Mouse (Mus musculus) CH12.LX (cell line): ENCODE data around the gene Shisa8. TPM values are rescaled to one million over a fixed set of nuclear protein-coding genes. Genes with fewer than 3 reads are reported as not detected.

Experiments
- DNase-seq: peaks from one replicate; pipeline ENCODE4 v3.0.0-alpha.2; 2013; ENCODE audit errors: extremely low read depth
- H3K27ac ChIP-seq: 2 replicates; pipeline ENCODE4 v1.5.1; 2012; ENCODE audit warnings: low read depth, mild to moderate bottlenecking, control low read depth, moderate library complexity; ENCODE audit not compliant: insufficient read depth
- H3K27me3 ChIP-seq: replicated peaks from 2 replicates; pipeline ENCODE3; 2012; ENCODE audit warnings: inconsistent platforms
- H3K36me3 ChIP-seq, 2 experiments: replicated peaks in 1 of 2; 2 replicates each; pipeline versions ENCODE3 to v1.6.1; 2012; ENCODE audit warnings: inconsistent platforms in 1 of 2, low read length in 1 of 2, mild to moderate bottlenecking in 1 of 2, mixed read lengths in 1 of 2, moderate library complexity in 1 of 2; ENCODE audit not compliant: control insufficient read depth in 1 of 2, insufficient read depth in 1 of 2
- H3K4me1 ChIP-seq, 2 experiments: 2 replicates each; pipeline ENCODE4 v1.6.1; 2012; ENCODE audit warnings: inconsistent platforms in 1 of 2, moderate library complexity in 1 of 2; ENCODE audit not compliant: insufficient read depth in 2 of 2, control insufficient read depth in 1 of 2
- H3K4me2 ChIP-seq: 2 replicates; pipeline ENCODE4 v1.6.1; 2012; ENCODE audit warnings: low read depth, mild to moderate bottlenecking, control low read depth; ENCODE audit not compliant: poor library complexity, insufficient read depth, severe bottlenecking
- H3K4me3 ChIP-seq, 3 experiments: fragments of 150-350 bp in 1 of 3; sonication (generic) in 1 of 3; replicated peaks in 1 of 3; 2 replicates each; pipeline versions ENCODE3 to v1.5.1; 2011 to 2012; ENCODE audit warnings: low read depth in 2 of 3, low read length in 2 of 3, mild to moderate bottlenecking in 2 of 3, moderate library complexity in 2 of 3, control low read depth in 1 of 3, improper control_type of control experiment in 1 of 3, inconsistent platforms in 1 of 3, mixed read lengths in 1 of 3; ENCODE audit not compliant: poor library complexity in 1 of 3
- H3K79me2 ChIP-seq: replicated peaks from 2 replicates; pipeline ENCODE4 v1.6.1; 2012; ENCODE audit warnings: mild to moderate bottlenecking, moderate library complexity; ENCODE audit not compliant: control insufficient read depth, poor library complexity, insufficient read depth, severe bottlenecking; ENCODE audit errors: extremely low read depth
- H3K9ac ChIP-seq: 2 replicates; pipeline ENCODE4 v1.6.1; 2012; ENCODE audit warnings: low read depth, mild to moderate bottlenecking, control low read depth, moderate library complexity; ENCODE audit not compliant: insufficient read depth
- H3K9me3 ChIP-seq: replicated peaks from 2 replicates; pipeline ENCODE3; 2012; ENCODE audit warnings: low read length, inconsistent platforms, mixed read lengths
- CHD2 ChIP-seq: IDR thresholded peaks from 2 replicates; pipeline ENCODE4 v1.6.1; 2011; ENCODE audit warnings: low read length, improper control_type of control experiment
- CTCF ChIP-seq, 2 experiments: IDR thresholded peaks in 1 of 2; conservative IDR thresholded peaks in 1 of 2; 2 replicates each; pipeline ENCODE4 v1.5.1; 2011 to 2012; ENCODE audit warnings: low read depth in 2 of 2, low read length in 2 of 2, improper control_type of control experiment in 1 of 2, inconsistent platforms in 1 of 2, mild to moderate bottlenecking in 1 of 2, moderate library complexity in 1 of 2
- ELF1 ChIP-seq: IDR thresholded peaks from 2 replicates; pipeline ENCODE4 v1.6.1; 2014; ENCODE audit warnings: low read depth, mild to moderate bottlenecking, inconsistent platforms, low read length, improper control_type of control experiment
- EP300 ChIP-seq: IDR thresholded peaks from 2 replicates; pipeline ENCODE4 v1.6.1; 2011; ENCODE audit warnings: low read length, improper control_type of control experiment
- HCFC1 ChIP-seq: IDR thresholded peaks from 2 replicates; pipeline ENCODE4 v1.6.1; 2012; ENCODE audit warnings: low read depth, mild to moderate bottlenecking, inconsistent platforms, low read length, improper control_type of control experiment
- IRF4 ChIP-seq: IDR thresholded peaks from 2 replicates; pipeline ENCODE4 v1.6.1; 2014; ENCODE audit warnings: low read depth, mild to moderate bottlenecking, inconsistent platforms, low read length, improper control_type of control experiment
- JUND ChIP-seq: conservative IDR thresholded peaks from 2 replicates; pipeline ENCODE4 v1.6.1; 2011; ENCODE audit warnings: low read depth, low read length, improper control_type of control experiment
- MAX ChIP-seq: IDR thresholded peaks from 2 replicates; pipeline ENCODE4 v1.6.1; 2011; ENCODE audit warnings: low read length, improper control_type of control experiment
- TBP ChIP-seq: conservative IDR thresholded peaks from 2 replicates; pipeline ENCODE4 v1.6.1; 2011; ENCODE audit warnings: low read depth, low read length, improper control_type of control experiment
- USF1 ChIP-seq: IDR thresholded peaks from 2 replicates; pipeline ENCODE4 v1.6.1; 2014; ENCODE audit warnings: low read depth, mild to moderate bottlenecking, inconsistent platforms, low read length, improper control_type of control experiment
- USF2 ChIP-seq: conservative IDR thresholded peaks from 2 replicates; pipeline ENCODE4 v1.6.1; 2011; ENCODE audit warnings: low read depth, low read length, improper control_type of control experiment
- ZMIZ1 ChIP-seq: IDR thresholded peaks from 2 replicates; pipeline ENCODE4 v1.6.1; 2012; ENCODE audit warnings: low read depth, mild to moderate bottlenecking, inconsistent platforms, low read length, improper control_type of control experiment
- dilution Hi-C: fragments of 300-500 bp; cut with MboI; formaldehyde crosslinking; loops from 2 replicates; pipeline ENCODE4 v1.14.3; 2020; ENCODE audit warnings: low sequenced_read_pairs; ENCODE audit not compliant: extremely low pct_unique_long_range_greater_than_20kb, extremely low pct_ligation_motif_present
- in situ Hi-C: fragments of 300-500 bp; cut with MboI; formaldehyde crosslinking; loops from 3 replicates; pipeline ENCODE4 v1.14.3; 2019; ENCODE audit warnings: low sequenced_read_pairs, low pct_ligation_motif_present, low pct_unique_long_range_greater_than_20kb, mixed read lengths
- polyA plus RNA-seq: library from polyadenylated mRNA; unstranded; fragments of >175 nt; gene quantifications from 2 replicates; pipeline ENCODE4 v1.2.1, GENCODE M21; 2012; ENCODE audit warnings: low read depth; ENCODE audit not compliant: insufficient read length
- total RNA-seq, 2 experiments: library from RNA; depleted of rRNA; stranded (reverse); fragments of 300-350 nt in 1 of 2; fragments of >200 nt in 1 of 2; gene quantifications; 2 replicates each; pipeline ENCODE4 v1.2.3; 2012 to 2014

Gene Shisa8
- total and polyA plus RNA-seq, 3 experiments: 83.4 to 159 (median 103) TPM

GRCm38 (mm10) chr15:82172648-82173047 lies 40.0 kb downstream of the Shisa8 start:
- Histone ChIP-seq H3K79me2 (peaks cover 28% of the 10 kb centered on the region), H3K4me2 (no peak overlapping the region), H3K36me3 (peaks cover 71 to 97% of the 10 kb centered on the region in 2 experiments), H3K9me3 (no peaks in the 10 kb centered on the region)
- dilution Hi-C loops: no loop called here
- no peak for TF ChIP-seq USF1
- TF ChIP-seq MAX: no peak
- no peak for TF ChIP-seq CTCF (conservative IDR thresholded peaks at IDR 0.05 in 1 of 2, IDR thresholded peaks at IDR 0.05 in 1 of 2; ENCODE audit: low read depth in 2 of 2, low read length in 2 of 2)
- no peak for TF ChIP-seq IRF4
- no peak for TF ChIP-seq ELF1
- TF ChIP-seq CHD2: no peak
- TF ChIP-seq, all 38 proteins: peak for 0
- peaks cover 9 to 17% of the 10 kb centered on the region in 2 experiments for H3K4me1 ChIP-seq
- in situ Hi-C loops: no loop called here
- H3K4me3 ChIP-seq: no peak overlapping the region
- H3K27me3 ChIP-seq: no peaks in the 10 kb centered on the region
- no peak overlapping the region for H3K9ac ChIP-seq
- H3K27ac ChIP-seq: no peak overlapping the region
- DNase-seq: no peak

GRCm38 (mm10) chr15:82170437-82171377 lies 41.9 kb downstream of the Shisa8 start:
- Histone ChIP-seq H3K9ac (no peak overlapping the region), H3K27me3 (no peaks in the 10 kb centered on the region), H3K9me3 (no peaks in the 10 kb centered on the region), H3K36me3 (peaks cover 53 to 79% of the 10 kb centered on the region in 2 experiments), H3K79me2 (peaks cover 41% of the 10 kb centered on the region), H3K4me3 (no peak overlapping the region), H3K4me2 (no peak overlapping the region)
- in situ Hi-C loops: no loop called here
- no peak for DNase-seq
- TF ChIP-seq TBP (no peak), EP300 (no peak), ZMIZ1 (no peak), HCFC1 (no peak), USF1 (no peak), CTCF (conservative IDR thresholded peaks at IDR 0.05 in 1 of 2, IDR thresholded peaks at IDR 0.05 in 1 of 2; ENCODE audit: low read depth in 2 of 2, low read length in 2 of 2) (no peak), USF2 (no peak), ELF1 (no peak), JUND (no peak)
- TF ChIP-seq, all 38 proteins: peak for 0
- no peak overlapping the region for H3K27ac ChIP-seq
- dilution Hi-C loops: no loop called here
- peaks cover 9 to 31% of the 10 kb centered on the region in 2 experiments for H3K4me1 ChIP-seq
